Mouse (Mus musculus) brain, embryonic 18.5 days (tissue): Measurements from ENCODE around the gene Rad54l2.

ENCODE experiments used
- DNase-seq: peaks from one replicate; pipeline ENCODE4 v3.0.0-alpha.2; 2012; ENCODE audit warnings: low read depth, low spot score

Rad54l2 gene

GRCm38 (mm10) chr9:106677702-106678101 lies 111.3 kb downstream of the Rad54l2 start:
- no peak for DNase-seq

- no peak for DNase-seq
These were observed 112.4 kb downstream of the Rad54l2 start for GRCm38 (mm10) chr9:106676571-106676970.

- DNase-seq, result no peak
These were observed 113.0 kb downstream of the Rad54l2 start for GRCm38 (mm10) chr9:106675965-106676364.

- no peak for DNase-seq
These were observed 113.5 kb downstream of the Rad54l2 start for GRCm38 (mm10) chr9:106675480-106675879.

GRCm38 (mm10) chr9:106673860-106674259 lies 115.1 kb downstream of the Rad54l2 start:
- no peak for DNase-seq

- no peak for DNase-seq
These were observed 124.1 kb downstream of the Rad54l2 start for GRCm38 (mm10) chr9:106664856-106665255.

- DNase-seq, result peak; percentile 74
These were observed 124.6 kb downstream of the Rad54l2 start for GRCm38 (mm10) chr9:106664433-106664832.

GRCm38 (mm10) chr9:106663200-106663599 lies 125.8 kb downstream of the Rad54l2 start:
- no peak for DNase-seq

GRCm38 (mm10) chr9:106659935-106660334 lies 129.1 kb downstream of the Rad54l2 start:
- DNase-seq, result no peak

GRCm38 (mm10) chr9:106659441-106659840 lies 129.6 kb downstream of the Rad54l2 start:
- DNase-seq, result no peak

GRCm38 (mm10) chr9:106657592-106657991 lies 131.4 kb downstream of the Rad54l2 start:
- DNase-seq, result no peak

- no peak for DNase-seq
These were observed 132.2 kb downstream of the Rad54l2 start for GRCm38 (mm10) chr9:106656820-106657219.

- no peak for DNase-seq
These were observed 132.9 kb downstream of the Rad54l2 start, which contains the start of gene Grm2 for GRCm38 (mm10) chr9:106655884-106656720. Gene Grm2, minus strand, starts transcription at chr9:106656082.

- DNase-seq, result no peak
These were observed 136.3 kb downstream of the Rad54l2 start for GRCm38 (mm10) chr9:106652720-106653119.

GRCm38 (mm10) chr9:106647226-106647625 lies 141.8 kb downstream of the Rad54l2 start:
- no peak for DNase-seq

- no peak for DNase-seq
These were observed 143.2 kb downstream of the Rad54l2 start for GRCm38 (mm10) chr9:106645684-106646271.

- DNase-seq, result no peak
These were observed 145.2 kb downstream of the Rad54l2 start for GRCm38 (mm10) chr9:106643787-106644186.

GRCm38 (mm10) chr9:106643128-106643527 lies 145.9 kb downstream of the Rad54l2 start:
- DNase-seq, result no peak

GRCm38 (mm10) chr9:106641346-106641745 lies 147.6 kb downstream of the Rad54l2 start:
- DNase-seq, result no peak

- no peak for DNase-seq
These were observed 150.8 kb downstream of the Rad54l2 start for GRCm38 (mm10) chr9:106638154-106638553.
